Mouse (Mus musculus) CH12.LX (cell line): ENCODE measurements around the gene Arid4a. TPM values are rescaled to one million over a fixed set of nuclear protein-coding genes. Genes with fewer than 3 reads are reported as not detected.

Source experiments
- DNase-seq: peaks from one replicate; pipeline ENCODE4 v3.0.0-alpha.2; 2013; ENCODE audit errors: extremely low read depth
- H3K27ac ChIP-seq: 2 replicates; pipeline ENCODE4 v1.5.1; 2012; ENCODE audit warnings: low read depth, mild to moderate bottlenecking, control low read depth, moderate library complexity; ENCODE audit not compliant: insufficient read depth
- H3K27me3 ChIP-seq: replicated peaks from 2 replicates; pipeline ENCODE3; 2012; ENCODE audit warnings: inconsistent platforms
- H3K36me3 ChIP-seq, 2 experiments: replicated peaks in 1 of 2; 2 replicates each; pipeline versions ENCODE3 to v1.6.1; 2012; ENCODE audit warnings: inconsistent platforms in 1 of 2, low read length in 1 of 2, mild to moderate bottlenecking in 1 of 2, mixed read lengths in 1 of 2, moderate library complexity in 1 of 2; ENCODE audit not compliant: control insufficient read depth in 1 of 2, insufficient read depth in 1 of 2
- H3K4me1 ChIP-seq, 2 experiments: 2 replicates each; pipeline ENCODE4 v1.6.1; 2012; ENCODE audit warnings: inconsistent platforms in 1 of 2, moderate library complexity in 1 of 2; ENCODE audit not compliant: insufficient read depth in 2 of 2, control insufficient read depth in 1 of 2
- H3K4me2 ChIP-seq: 2 replicates; pipeline ENCODE4 v1.6.1; 2012; ENCODE audit warnings: low read depth, mild to moderate bottlenecking, control low read depth; ENCODE audit not compliant: poor library complexity, insufficient read depth, severe bottlenecking
- H3K4me3 ChIP-seq, 3 experiments: fragments of 150-350 bp in 1 of 3; sonication (generic) in 1 of 3; replicated peaks in 1 of 3; 2 replicates each; pipeline versions ENCODE3 to v1.5.1; 2011 to 2012; ENCODE audit warnings: low read depth in 2 of 3, low read length in 2 of 3, mild to moderate bottlenecking in 2 of 3, moderate library complexity in 2 of 3, control low read depth in 1 of 3, improper control_type of control experiment in 1 of 3, inconsistent platforms in 1 of 3, mixed read lengths in 1 of 3; ENCODE audit not compliant: poor library complexity in 1 of 3
- H3K79me2 ChIP-seq: replicated peaks from 2 replicates; pipeline ENCODE4 v1.6.1; 2012; ENCODE audit warnings: mild to moderate bottlenecking, moderate library complexity; ENCODE audit not compliant: control insufficient read depth, poor library complexity, insufficient read depth, severe bottlenecking; ENCODE audit errors: extremely low read depth
- H3K9ac ChIP-seq: 2 replicates; pipeline ENCODE4 v1.6.1; 2012; ENCODE audit warnings: low read depth, mild to moderate bottlenecking, control low read depth, moderate library complexity; ENCODE audit not compliant: insufficient read depth
- H3K9me3 ChIP-seq: replicated peaks from 2 replicates; pipeline ENCODE3; 2012; ENCODE audit warnings: low read length, inconsistent platforms, mixed read lengths
- BHLHE40 ChIP-seq: IDR thresholded peaks from 2 replicates; pipeline ENCODE4 v1.6.1; 2011; ENCODE audit warnings: mild to moderate bottlenecking, low read depth, low read length, improper control_type of control experiment
- CHD1 ChIP-seq: IDR thresholded peaks from 2 replicates; pipeline ENCODE4 v1.6.1; 2012; ENCODE audit warnings: low read depth, low read length, improper control_type of control experiment, inconsistent platforms
- ELF1 ChIP-seq: IDR thresholded peaks from 2 replicates; pipeline ENCODE4 v1.6.1; 2014; ENCODE audit warnings: low read depth, mild to moderate bottlenecking, inconsistent platforms, low read length, improper control_type of control experiment
- ETS1 ChIP-seq: conservative IDR thresholded peaks from 2 replicates; pipeline ENCODE4 v1.6.1; 2012; ENCODE audit warnings: low read depth, mild to moderate bottlenecking, inconsistent platforms, low read length, improper control_type of control experiment, moderate library complexity
- GABPA ChIP-seq: IDR thresholded peaks from 2 replicates; pipeline ENCODE4 v1.6.1; 2012; ENCODE audit warnings: low read depth, low read length, improper control_type of control experiment, inconsistent platforms; ENCODE audit not compliant: insufficient replicate concordance
- HCFC1 ChIP-seq: IDR thresholded peaks from 2 replicates; pipeline ENCODE4 v1.6.1; 2012; ENCODE audit warnings: low read depth, mild to moderate bottlenecking, inconsistent platforms, low read length, improper control_type of control experiment
- IRF4 ChIP-seq: IDR thresholded peaks from 2 replicates; pipeline ENCODE4 v1.6.1; 2014; ENCODE audit warnings: low read depth, mild to moderate bottlenecking, inconsistent platforms, low read length, improper control_type of control experiment
- JUN ChIP-seq: IDR thresholded peaks from 2 replicates; pipeline ENCODE4 v1.6.1; 2011; ENCODE audit warnings: low read depth, mild to moderate bottlenecking, low read length, improper control_type of control experiment, moderate library complexity; ENCODE audit not compliant: insufficient read depth
- JUND ChIP-seq: conservative IDR thresholded peaks from 2 replicates; pipeline ENCODE4 v1.6.1; 2011; ENCODE audit warnings: low read depth, low read length, improper control_type of control experiment
- KAT2A ChIP-seq: IDR thresholded peaks from 2 replicates; pipeline ENCODE4 v1.6.1; 2012; ENCODE audit warnings: low read length, improper control_type of control experiment, inconsistent platforms; ENCODE audit not compliant: insufficient replicate concordance
- MAFK ChIP-seq: IDR thresholded peaks from 2 replicates; pipeline ENCODE4 v1.6.1; 2011; ENCODE audit warnings: low read length, improper control_type of control experiment; ENCODE audit not compliant: insufficient replicate concordance
- MAX ChIP-seq: IDR thresholded peaks from 2 replicates; pipeline ENCODE4 v1.6.1; 2011; ENCODE audit warnings: low read length, improper control_type of control experiment
- MAZ ChIP-seq: IDR thresholded peaks from 2 replicates; pipeline ENCODE4 v1.6.1; 2012; ENCODE audit warnings: low read depth, mild to moderate bottlenecking, inconsistent platforms, low read length, improper control_type of control experiment, moderate library complexity
- MEF2A ChIP-seq: IDR thresholded peaks from 2 replicates; pipeline ENCODE4 v1.6.1; 2014; ENCODE audit warnings: low read depth, mild to moderate bottlenecking, inconsistent platforms, low read length, improper control_type of control experiment, borderline replicate concordance
- MYC ChIP-seq: IDR thresholded peaks from 2 replicates; pipeline ENCODE4 v1.6.1; 2011; ENCODE audit warnings: low read depth, mild to moderate bottlenecking, improper control_type of control experiment, low read length
- NELFE ChIP-seq: IDR thresholded peaks from 2 replicates; pipeline ENCODE4 v1.6.1; 2011; ENCODE audit warnings: low read depth, low read length, improper control_type of control experiment
- PAX5 ChIP-seq: IDR thresholded peaks from 2 replicates; pipeline ENCODE4 v1.6.1; 2012; ENCODE audit warnings: low read length, inconsistent platforms, mixed read lengths
- POLR2A ChIP-seq: IDR thresholded peaks from 2 replicates; pipeline ENCODE4 v1.6.1; 2011; ENCODE audit warnings: low read depth, mild to moderate bottlenecking, improper control_type of control experiment, low read length
- RAD21 ChIP-seq: IDR thresholded peaks from 2 replicates; pipeline ENCODE4 v1.6.1; 2011; ENCODE audit warnings: low read depth, mild to moderate bottlenecking, low read length, improper control_type of control experiment, moderate library complexity
- RCOR1 ChIP-seq: conservative IDR thresholded peaks from 2 replicates; pipeline ENCODE4 v1.6.1; 2012; ENCODE audit warnings: low read depth, mild to moderate bottlenecking, inconsistent platforms, low read length, improper control_type of control experiment
- SMC3 ChIP-seq: IDR thresholded peaks from 2 replicates; pipeline ENCODE4 v1.6.1; 2011; ENCODE audit warnings: low read depth, low read length, improper control_type of control experiment
- TCF12 ChIP-seq: IDR thresholded peaks from 2 replicates; pipeline ENCODE4 v1.6.1; 2014; ENCODE audit warnings: low read depth, mild to moderate bottlenecking, inconsistent platforms, low read length, improper control_type of control experiment
- ZC3H11A ChIP-seq: IDR thresholded peaks from 2 replicates; pipeline ENCODE4 v1.6.1; 2012; ENCODE audit warnings: low read depth, mild to moderate bottlenecking, inconsistent platforms, low read length, improper control_type of control experiment
- ZKSCAN1 ChIP-seq: IDR thresholded peaks from 2 replicates; pipeline ENCODE4 v1.6.1; 2012; ENCODE audit warnings: low read depth, inconsistent platforms, low read length, improper control_type of control experiment, borderline replicate concordance
- ZMIZ1 ChIP-seq: IDR thresholded peaks from 2 replicates; pipeline ENCODE4 v1.6.1; 2012; ENCODE audit warnings: low read depth, mild to moderate bottlenecking, inconsistent platforms, low read length, improper control_type of control experiment
- dilution Hi-C: fragments of 300-500 bp; cut with MboI; formaldehyde crosslinking; loops from 2 replicates; pipeline ENCODE4 v1.14.3; 2020; ENCODE audit warnings: low sequenced_read_pairs; ENCODE audit not compliant: extremely low pct_unique_long_range_greater_than_20kb, extremely low pct_ligation_motif_present
- in situ Hi-C: fragments of 300-500 bp; cut with MboI; formaldehyde crosslinking; loops from 3 replicates; pipeline ENCODE4 v1.14.3; 2019; ENCODE audit warnings: low sequenced_read_pairs, low pct_ligation_motif_present, low pct_unique_long_range_greater_than_20kb, mixed read lengths
- polyA plus RNA-seq: library from polyadenylated mRNA; unstranded; fragments of >175 nt; gene quantifications from 2 replicates; pipeline ENCODE4 v1.2.1, GENCODE M21; 2012; ENCODE audit warnings: low read depth; ENCODE audit not compliant: insufficient read length
- total RNA-seq, 2 experiments: library from RNA; depleted of rRNA; stranded (reverse); fragments of 300-350 nt in 1 of 2; fragments of >200 nt in 1 of 2; gene quantifications; 2 replicates each; pipeline ENCODE4 v1.2.3; 2012 to 2014

Gene Arid4a
- total and polyA plus RNA-seq, 3 experiments = 8.0 to 20.8 (median 9.7) TPM

DNA sequence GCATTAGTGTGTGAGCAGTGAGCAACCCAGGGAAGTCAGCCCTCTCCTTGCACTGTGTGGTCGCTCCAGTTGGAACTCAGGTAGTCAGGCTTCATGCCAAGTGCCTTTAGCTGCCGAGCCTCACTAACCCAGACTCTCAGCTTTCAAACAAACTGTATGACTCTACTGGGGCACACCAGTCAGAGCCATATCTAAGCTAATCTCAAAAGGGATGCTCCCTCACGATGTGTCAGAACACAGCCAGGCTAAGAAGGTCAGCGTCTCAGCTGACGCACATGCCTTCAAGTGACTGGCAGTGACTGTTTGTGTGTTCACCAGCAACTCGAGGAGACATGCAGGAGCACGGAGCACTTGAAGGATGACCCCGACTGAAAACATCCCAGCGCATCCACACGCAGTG is 106.9 kb downstream of the Arid4a start:
- H3K9me3 ChIP-seq = no peaks in the 10 kb centered on the region
- dilution Hi-C loops (no loop called here), in situ Hi-C loops (no loop called here)
- H3K36me3 ChIP-seq = peaks cover 31 to 65% of the 10 kb centered on the region in 2 experiments
- DNase-seq = no peak
- TF ChIP-seq JUND (no peak), ZMIZ1 (no peak), ZC3H11A (no peak), ETS1 (no peak), RCOR1 (no peak), TCF12 (no peak), KAT2A (no peak), JUN (no peak), GABPA (no peak), IRF4 (no peak), MEF2A (no peak), MAZ (no peak), BHLHE40 (no peak), MAX (no peak), HCFC1 (no peak), MAFK (no peak), POLR2A (no peak), CHD1 (no peak), ELF1 (no peak), NELFE (no peak)
- no peaks in the 10 kb centered on the region; a peak in 1 of 4 replicates for H3K4me1 ChIP-seq
- no peak overlapping the region for H3K9ac ChIP-seq
- H3K27ac ChIP-seq = no peak overlapping the region
- H3K27me3 ChIP-seq = no peaks in the 10 kb centered on the region
- no peak overlapping the region for H3K4me3 ChIP-seq
- H3K79me2 ChIP-seq = 0 out of 2 replicates have a peak, but pooled peaks cover 3% of the 10 kb centered on the region
- H3K4me2 ChIP-seq = no peak overlapping the region

DNA sequence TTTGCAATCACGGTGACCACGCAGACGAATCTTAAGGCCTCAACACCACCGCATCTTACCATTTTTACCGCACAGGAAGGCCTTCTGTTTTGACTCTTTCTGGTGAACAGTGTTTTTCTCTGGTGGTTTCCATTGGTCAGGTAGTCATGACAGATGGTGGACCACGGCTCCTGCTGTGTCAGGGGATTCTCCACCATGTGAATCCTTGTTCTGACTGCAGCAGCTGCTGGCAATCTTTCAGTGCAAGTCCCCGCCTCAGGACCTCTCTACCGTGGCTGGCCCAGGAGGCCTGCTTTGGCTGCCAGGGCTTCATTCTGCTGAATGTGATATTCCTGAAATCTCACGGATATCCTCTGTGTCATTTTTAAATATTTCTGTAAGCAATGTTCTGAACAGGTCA is 107.5 kb downstream of the Arid4a start:
- Histone ChIP-seq H3K36me3 (peaks cover 32 to 71% of the 10 kb centered on the region in 2 experiments), H3K9ac (no peak overlapping the region), H3K4me2 (no peak overlapping the region), H3K4me3 (no peak overlapping the region), H3K4me1 (no peaks in the 10 kb centered on the region; a peak in 1 of 4 replicates), H3K9me3 (no peaks in the 10 kb centered on the region), H3K27ac (no peak overlapping the region), H3K79me2 (peaks cover 8% of the 10 kb centered on the region), H3K27me3 (no peaks in the 10 kb centered on the region)
- TF ChIP-seq HCFC1 (no peak), ZMIZ1 (no peak), RCOR1 (no peak), MYC (no peak), ZKSCAN1 (no peak), PAX5 (no peak), ZC3H11A (no peak), IRF4 (no peak), SMC3 (no peak), RAD21 (no peak)
- dilution Hi-C loops = no loop called here
- in situ Hi-C loops = no loop called here
- no peak for DNase-seq
